Mouse (Mus musculus): ENCODE measurements at regions not wholly inside any gene's neighbourhood (a gene's known extent, or its start where the extent isn't known, plus 50 kb on each side); places are given as distances from the start of the nearest gene placed in this dataset.
A peak's percentile ranks its signal among the peaks of the same experiment; 100 is the strongest.

DNA sequence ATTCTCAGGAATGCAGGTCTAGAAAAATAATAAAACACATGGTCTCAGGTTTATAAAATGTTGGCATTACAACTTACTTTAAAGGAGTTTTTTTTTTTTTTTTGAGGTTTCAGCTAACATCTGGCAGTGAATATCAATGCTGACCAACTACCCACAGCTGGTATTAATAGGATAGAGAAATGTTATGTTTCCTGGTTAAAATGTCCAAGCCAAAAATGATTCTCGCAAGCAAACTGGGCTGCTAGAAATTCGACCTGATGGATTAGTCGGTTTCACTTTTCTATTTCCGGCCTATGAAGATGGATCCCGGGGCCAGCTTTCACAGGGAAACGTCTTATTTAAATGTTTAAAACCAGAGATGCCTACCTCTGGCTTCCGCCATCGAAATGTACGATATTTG lies 186.6 kb upstream of the Hnrnpa3 start:
- Histone ChIP-seq H3K36me3 (no peaks in the 10 kb centered on the region), H3K27me3 (no peaks in the 10 kb centered on the region), H3K4me3 (no peak overlapping the region), H3K27ac (replicated peaks) (no peak overlapping the region), H3K4me2 (replicated peaks) (no peak overlapping the region), H3K9me3 (no peaks in the 10 kb centered on the region), H3K9ac (replicated peaks) (no peak overlapping the region), H3K4me1 (peaks cover 11% of the 10 kb centered on the region)
- 82% methylated on average over 9 of the region's 9 CpGs for WGBS
- no peak for ATAC-seq (ENCODE audit: low FRiP score, low read depth)

DNA sequence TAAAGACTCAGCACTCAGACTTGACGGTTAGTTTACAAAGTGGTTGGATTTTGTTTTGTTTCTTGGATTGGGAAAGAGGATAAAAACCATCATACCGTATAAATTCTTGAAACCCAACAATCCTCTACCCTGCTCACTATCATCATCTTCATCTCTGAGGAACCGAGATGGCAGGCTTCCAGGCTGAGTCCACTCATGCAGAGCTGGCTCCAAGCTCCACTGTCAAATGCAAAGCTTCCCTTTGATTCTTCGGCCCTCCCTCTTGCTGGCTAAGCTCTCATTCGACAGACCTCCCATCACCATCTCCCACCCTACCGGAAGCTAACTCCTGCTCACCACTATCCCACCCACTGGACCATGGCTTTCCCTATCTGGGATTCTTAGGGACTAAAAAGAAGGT lies 184.6 kb upstream of the Hnrnpa3 start:
- Histone ChIP-seq H3K4me1 (peaks cover 11% of the 10 kb centered on the region), H3K27me3 (no peaks in the 10 kb centered on the region), H3K36me3 (no peaks in the 10 kb centered on the region), H3K9me3 (no peaks in the 10 kb centered on the region), H3K4me3 (no peak overlapping the region), H3K4me2 (replicated peaks) (no peak overlapping the region), H3K27ac (replicated peaks) (no peak overlapping the region), H3K9ac (replicated peaks) (no peak overlapping the region)
- 70% methylated on average over 6 of the region's 6 CpGs for WGBS
- no peak for ATAC-seq (ENCODE audit: low FRiP score, low read depth)

DNA sequence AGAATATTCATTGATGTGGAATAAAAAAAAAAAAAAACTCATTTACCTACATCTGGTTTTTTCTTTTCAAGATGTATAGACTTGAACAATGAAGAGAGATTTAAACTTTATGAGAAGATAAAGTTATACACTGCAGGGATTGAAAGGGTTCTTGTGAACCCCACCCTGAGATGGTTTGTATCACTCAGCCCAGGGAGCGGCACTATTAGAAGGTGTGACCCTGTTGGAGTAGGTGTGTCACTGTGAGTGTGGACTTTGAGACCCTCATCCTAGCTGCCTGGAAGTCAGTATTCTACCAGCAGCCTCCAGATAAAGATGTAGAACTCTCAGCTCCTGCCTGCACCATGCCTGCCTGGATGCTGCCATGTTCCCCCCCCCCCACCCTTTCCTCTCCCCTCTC lies 182.7 kb upstream of the Hnrnpa3 start:
- Histone ChIP-seq H3K36me3 (no peaks in the 10 kb centered on the region), H3K4me1 (no peaks in the 10 kb centered on the region), H3K9me3 (no peaks in the 10 kb centered on the region), H3K27ac (replicated peaks) (no peak overlapping the region), H3K4me3 (no peak overlapping the region), H3K4me2 (replicated peaks) (no peak overlapping the region), H3K27me3 (no peaks in the 10 kb centered on the region), H3K9ac (replicated peaks) (no peak overlapping the region)
- no peak for ATAC-seq (ENCODE audit: low FRiP score, low read depth)
- WGBS, result 94% methylated on average over 1 of the region's 1 CpGs

DNA sequence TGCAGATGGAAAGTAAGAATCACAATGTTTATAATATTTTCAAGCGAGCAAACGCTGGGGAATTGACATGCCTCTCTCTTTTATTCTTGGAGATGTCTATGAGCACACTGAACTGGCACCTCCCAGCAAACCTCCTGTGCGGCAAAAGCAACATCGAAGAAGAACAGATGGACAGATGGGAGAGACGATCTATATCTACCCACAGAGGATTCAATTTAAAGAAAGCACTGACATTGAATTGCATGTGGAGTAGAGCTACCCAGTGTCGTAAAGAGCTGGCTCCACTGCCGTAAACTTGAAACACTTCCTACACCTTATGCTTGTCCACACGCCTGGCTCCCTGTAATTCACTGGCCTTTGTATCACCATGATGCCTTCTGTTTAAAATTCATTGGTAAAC lies 182.0 kb upstream of the Hnrnpa3 start:
- 88% methylated on average over 8 of the region's 8 CpGs for WGBS
- H3K4me2 ChIP-seq (replicated peaks), result no peak overlapping the region
- no peaks in the 10 kb centered on the region for H3K27me3 ChIP-seq
- no peak overlapping the region for H3K27ac ChIP-seq (replicated peaks)
- H3K4me1 ChIP-seq, result 0 out of 2 replicates have a peak, but pooled peaks cover 6% of the 10 kb centered on the region
- no peak overlapping the region for H3K4me3 ChIP-seq
- no peak overlapping the region for H3K9ac ChIP-seq (replicated peaks)
- no peak for ATAC-seq (ENCODE audit: low FRiP score, low read depth)
- H3K36me3 ChIP-seq, result no peaks in the 10 kb centered on the region
- H3K9me3 ChIP-seq, result no peaks in the 10 kb centered on the region

DNA sequence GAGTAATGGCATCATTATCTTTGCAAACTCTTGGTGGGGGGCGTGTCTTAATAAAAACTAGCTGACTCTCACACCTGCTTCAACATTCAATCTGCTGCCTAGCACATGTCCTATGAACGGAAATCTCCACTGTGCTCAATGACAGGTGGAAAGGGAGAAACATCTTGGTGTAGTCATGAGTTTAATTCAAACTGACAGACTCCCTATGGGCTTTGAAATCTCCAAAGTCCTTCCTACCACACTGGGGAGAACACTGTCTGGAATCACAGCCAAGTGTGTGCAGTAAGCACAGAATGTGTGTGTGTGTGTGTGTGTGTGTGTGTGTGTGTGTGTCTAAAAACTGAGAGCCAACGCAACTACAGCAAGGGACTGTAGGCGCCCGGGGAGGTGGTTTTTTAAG lies 179.5 kb upstream of the Hnrnpa3 start:
- H3K27ac ChIP-seq (replicated peaks), result no peak overlapping the region
- 87% methylated on average over 5 of the region's 5 CpGs for WGBS

DNA sequence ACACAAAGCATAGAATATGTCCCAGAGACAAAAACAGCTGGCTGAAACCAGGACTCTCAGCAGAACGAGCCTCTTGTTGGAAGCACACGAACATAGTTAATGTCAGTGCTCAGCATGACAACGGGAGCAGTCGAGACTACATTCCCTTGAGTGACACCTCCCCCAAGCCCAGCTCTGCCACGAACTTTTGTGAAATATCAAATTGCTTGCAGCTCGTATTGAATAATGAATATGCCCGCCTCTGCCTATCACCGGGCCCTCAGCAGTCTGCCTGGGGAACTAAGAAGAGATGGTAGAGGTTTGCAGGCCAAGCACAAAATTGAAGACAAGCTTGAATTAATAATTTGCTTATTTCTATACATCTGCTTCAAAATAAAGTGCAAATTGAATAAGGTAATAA lies 177.2 kb upstream of the Hnrnpa3 start:
- peaks cover 24% of the 10 kb centered on the region; the same call in 1 of the 2 replicates for H3K4me1 ChIP-seq
- H3K36me3 ChIP-seq, result no peaks in the 10 kb centered on the region
- no peak overlapping the region for H3K4me3 ChIP-seq
- no peak for ATAC-seq (ENCODE audit: low FRiP score, low read depth)
- no peak overlapping the region for H3K9ac ChIP-seq (replicated peaks)
- no peak overlapping the region for H3K4me2 ChIP-seq (replicated peaks)
- 0 out of 2 replicates have a peak overlapping the region, but pooled peaks have one; percentile 17 for H3K27ac ChIP-seq (replicated peaks)
- WGBS, result 64% methylated on average over 8 of the region's 8 CpGs
- 0 out of 2 replicates have a peak, but pooled peaks cover 3% of the 10 kb centered on the region for H3K27me3 ChIP-seq
- no peaks in the 10 kb centered on the region for H3K9me3 ChIP-seq

More for the DNA sequence above, 179.5 kb upstream of the Hnrnpa3 start:
- Histone ChIP-seq H3K9me3 (no peaks in the 10 kb centered on the region), H3K9ac (replicated peaks) (no peak overlapping the region), H3K4me1 (peaks cover 15% of the 10 kb centered on the region; the same call in 1 of the 2 replicates), H3K4me3 (no peak overlapping the region), H3K36me3 (no peaks in the 10 kb centered on the region), H3K27me3 (0 out of 2 replicates have a peak, but pooled peaks cover 3% of the 10 kb centered on the region), H3K4me2 (replicated peaks) (no peak overlapping the region)
- ATAC-seq (ENCODE audit: low FRiP score, low read depth), result no peak

DNA sequence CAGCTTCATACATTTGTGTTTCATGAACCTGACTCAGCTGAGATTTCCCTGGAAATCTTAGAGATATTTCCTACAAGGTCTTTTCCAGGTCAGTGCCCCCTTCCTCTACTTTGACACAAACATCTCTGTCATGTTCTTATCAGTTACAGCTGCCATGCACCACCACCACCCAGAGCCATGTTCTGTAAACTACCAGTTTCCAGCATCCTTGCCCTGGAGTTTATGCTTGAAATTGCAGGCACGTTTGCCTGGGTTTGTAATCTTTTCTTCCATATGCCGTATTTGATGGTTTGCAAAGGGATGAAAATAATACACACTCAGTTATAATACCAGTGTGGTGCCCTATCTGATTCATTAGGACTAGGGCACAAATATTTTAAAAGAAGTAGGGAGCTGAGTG lies 176.6 kb upstream of the Hnrnpa3 start:
- 75% methylated on average over 2 of the region's 2 CpGs for WGBS

DNA sequence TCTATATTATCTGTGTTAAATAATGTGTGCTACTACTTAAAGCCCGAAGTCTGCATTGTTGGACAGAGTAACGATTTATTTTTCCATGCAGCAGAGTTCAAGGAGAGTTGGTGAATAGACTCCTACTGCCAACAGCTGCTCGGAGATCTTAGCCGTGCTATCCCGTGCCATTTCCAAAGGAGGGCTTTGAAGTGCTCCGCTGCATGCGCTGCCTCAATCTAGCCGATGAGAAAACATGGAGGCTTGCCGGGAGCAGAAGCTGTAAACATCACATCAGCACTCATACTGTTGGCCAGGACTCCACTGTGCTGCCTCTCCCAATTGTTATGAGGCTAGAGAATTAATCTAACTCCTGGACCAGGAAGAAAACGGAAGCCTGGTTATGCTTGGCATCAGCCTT lies 174.1 kb upstream of the Hnrnpa3 start:
- no peak overlapping the region for H3K27ac ChIP-seq (replicated peaks)
- WGBS, result 59% methylated on average over 10 of the region's 10 CpGs
- peaks cover 24% of the 10 kb centered on the region; the same call in 1 of the 2 replicates for H3K4me1 ChIP-seq
- no peak overlapping the region for H3K9ac ChIP-seq (replicated peaks)
- H3K4me2 ChIP-seq (replicated peaks), result no peak overlapping the region
- H3K36me3 ChIP-seq, result no peaks in the 10 kb centered on the region
- ATAC-seq (ENCODE audit: low FRiP score, low read depth), result no peak
- H3K9me3 ChIP-seq, result no peaks in the 10 kb centered on the region
- H3K27me3 ChIP-seq, result 0 out of 2 replicates have a peak, but pooled peaks cover 3% of the 10 kb centered on the region
- no peak overlapping the region for H3K4me3 ChIP-seq

More for the DNA sequence above, 176.6 kb upstream of the Hnrnpa3 start:
- Histone ChIP-seq H3K27ac (replicated peaks) (no peak overlapping the region), H3K9me3 (no peaks in the 10 kb centered on the region), H3K36me3 (no peaks in the 10 kb centered on the region), H3K9ac (replicated peaks) (no peak overlapping the region), H3K4me3 (no peak overlapping the region), H3K27me3 (0 out of 2 replicates have a peak, but pooled peaks cover 3% of the 10 kb centered on the region), H3K4me2 (replicated peaks) (no peak overlapping the region), H3K4me1 (peaks cover 24% of the 10 kb centered on the region; the same call in 1 of the 2 replicates)
- ATAC-seq (ENCODE audit: low FRiP score, low read depth), result no peak

DNA sequence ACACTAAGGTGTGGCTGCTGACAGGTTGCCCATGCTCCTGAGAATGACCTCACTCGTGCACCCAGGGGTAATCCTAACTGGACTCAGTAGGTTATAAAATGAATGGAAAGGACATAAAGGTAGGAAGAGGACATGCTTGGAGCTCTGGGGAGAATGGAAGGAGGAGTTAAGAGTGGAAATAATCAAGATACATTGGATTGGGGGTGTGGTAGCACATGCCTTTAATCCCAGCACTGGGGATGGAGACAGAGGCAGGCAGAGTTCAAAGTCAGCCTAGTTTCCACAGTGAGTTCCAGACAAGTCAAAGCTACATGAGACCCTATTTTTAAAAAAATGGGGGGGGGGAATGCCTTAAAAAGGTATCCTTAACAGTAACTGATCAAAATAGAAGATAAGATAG lies 167.9 kb upstream of the Hnrnpa3 start:
- Histone ChIP-seq H3K4me2 (replicated peaks) (no peak overlapping the region), H3K27ac (replicated peaks) (no peak overlapping the region), H3K9ac (replicated peaks) (no peak overlapping the region), H3K36me3 (no peaks in the 10 kb centered on the region), H3K27me3 (no peaks in the 10 kb centered on the region), H3K4me3 (no peak overlapping the region), H3K9me3 (0 out of 2 replicates have a peak, but pooled peaks cover 4% of the 10 kb centered on the region), H3K4me1 (no peaks in the 10 kb centered on the region)
- no peak for ATAC-seq (ENCODE audit: low FRiP score, low read depth)
- 93% methylated on average over 1 of the region's 1 CpGs for WGBS

DNA sequence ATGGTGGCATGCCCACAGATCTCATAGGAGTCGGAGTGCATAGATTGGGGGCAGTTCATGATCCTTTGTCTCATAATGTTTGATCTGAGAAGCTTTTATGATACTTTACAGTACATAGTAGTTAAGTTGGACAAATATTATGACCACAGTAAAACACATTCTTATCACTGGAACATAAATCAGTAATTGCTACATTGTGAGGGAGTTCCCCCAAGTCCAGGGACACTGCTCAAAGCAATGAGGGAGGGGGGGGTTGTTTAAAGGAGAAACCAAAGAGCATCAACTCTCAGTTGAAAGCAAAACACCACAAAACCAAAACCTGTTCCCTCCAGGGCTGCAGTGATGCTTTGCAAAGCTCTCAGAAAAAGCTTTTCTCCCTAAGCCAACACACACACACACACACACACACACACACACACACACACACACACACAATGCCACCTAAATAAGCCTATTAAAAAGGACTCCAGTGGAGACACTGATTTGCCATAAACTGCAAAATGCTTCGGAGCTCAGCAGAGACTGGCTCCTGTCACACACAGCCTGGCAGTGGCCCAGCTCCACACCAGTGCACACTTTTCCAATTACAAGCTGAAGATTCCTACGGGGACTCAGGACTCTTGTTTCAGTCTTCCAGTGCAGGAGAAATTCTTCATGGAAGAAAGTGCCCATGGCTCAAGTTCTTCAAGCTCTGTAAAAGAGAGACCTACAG lies 167.1 kb upstream of the Hnrnpa3 start:
- no peaks in the 10 kb centered on the region for H3K4me1 ChIP-seq
- no peak overlapping the region for H3K4me3 ChIP-seq
- H3K27ac ChIP-seq (replicated peaks), result no peak overlapping the region
- no peak overlapping the region for H3K9ac ChIP-seq (replicated peaks)
- ATAC-seq (ENCODE audit: low FRiP score, low read depth), result no peak
- H3K27me3 ChIP-seq, result no peaks in the 10 kb centered on the region
- WGBS, result 62% methylated on average over 3 of the region's 3 CpGs
- H3K4me2 ChIP-seq (replicated peaks), result no peak overlapping the region
- 0 out of 2 replicates have a peak, but pooled peaks cover 4% of the 10 kb centered on the region for H3K9me3 ChIP-seq
- H3K36me3 ChIP-seq, result no peaks in the 10 kb centered on the region

DNA sequence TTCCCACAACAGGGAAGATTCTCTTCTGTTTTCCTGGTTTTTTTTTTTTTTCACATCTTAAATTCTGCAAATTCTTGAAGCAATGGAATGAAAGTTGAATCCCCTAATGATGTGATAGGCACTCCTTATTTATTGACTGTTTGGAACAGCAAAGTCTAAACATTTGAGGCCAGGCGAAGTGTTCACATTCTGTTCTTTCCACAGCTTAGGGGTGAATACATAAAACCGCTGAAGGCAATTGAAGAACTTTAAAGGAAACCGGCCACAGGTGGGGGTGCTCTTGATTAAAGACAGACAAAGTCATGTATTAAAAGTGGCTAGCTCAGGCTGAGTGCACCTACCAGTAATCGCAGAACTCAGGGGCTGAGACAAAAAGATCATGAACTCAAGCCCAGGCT lies 166.6 kb upstream of the Hnrnpa3 start:
- Histone ChIP-seq H3K27ac (replicated peaks) (no peak overlapping the region), H3K4me3 (no peak overlapping the region), H3K9me3 (0 out of 2 replicates have a peak, but pooled peaks cover 4% of the 10 kb centered on the region), H3K9ac (replicated peaks) (no peak overlapping the region), H3K36me3 (no peaks in the 10 kb centered on the region), H3K27me3 (no peaks in the 10 kb centered on the region), H3K4me1 (no peaks in the 10 kb centered on the region), H3K4me2 (replicated peaks) (no peak overlapping the region)
- 79% methylated on average over 4 of the region's 4 CpGs for WGBS
- no peak for ATAC-seq (ENCODE audit: low FRiP score, low read depth)

DNA sequence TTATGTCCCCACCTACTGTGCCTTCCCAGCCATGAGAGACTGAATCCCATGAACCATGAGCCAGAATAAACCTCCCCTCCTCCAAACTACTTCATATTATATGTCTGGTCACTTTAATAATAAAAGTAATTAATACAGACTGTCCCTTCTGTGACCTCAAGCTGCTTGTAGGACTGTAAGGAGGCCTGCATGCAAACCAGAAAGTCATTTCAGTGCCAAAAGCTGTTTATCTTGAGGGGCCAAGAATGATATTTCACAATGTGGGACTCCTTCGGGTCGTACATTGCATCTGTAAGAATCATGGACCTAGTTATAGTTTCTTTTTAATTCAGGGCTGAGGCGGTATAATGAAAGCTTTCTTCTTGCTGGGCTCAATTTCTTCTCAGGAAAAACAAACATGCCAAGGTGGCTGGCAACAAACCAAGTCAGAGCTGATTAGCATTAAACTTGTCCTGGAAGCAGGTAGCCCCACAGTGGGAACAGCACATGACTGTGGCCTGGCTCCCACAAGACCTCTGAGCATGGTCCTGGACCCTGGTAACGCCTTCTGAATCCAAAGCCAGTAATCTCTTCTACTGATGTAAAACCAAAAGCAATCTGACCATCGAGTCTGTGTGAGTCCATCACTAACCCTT lies 162.3 kb upstream of the Hnrnpa3 start:
- 88% methylated on average over 5 of the region's 5 CpGs for WGBS

More for the DNA sequence above, 162.3 kb upstream of the Hnrnpa3 start:
- H3K4me2 ChIP-seq (replicated peaks), result no peak overlapping the region
- no peak overlapping the region for H3K27ac ChIP-seq (replicated peaks)
- no peaks in the 10 kb centered on the region for H3K36me3 ChIP-seq
- no peak overlapping the region for H3K9ac ChIP-seq (replicated peaks)
- no peaks in the 10 kb centered on the region for H3K4me1 ChIP-seq
- H3K4me3 ChIP-seq, result no peak overlapping the region
- H3K9me3 ChIP-seq, result no peaks in the 10 kb centered on the region
- no peaks in the 10 kb centered on the region for H3K27me3 ChIP-seq
- ATAC-seq (ENCODE audit: low FRiP score, low read depth), result no peak

All from midbrain, embryonic 12.5 days (tissue).